Mouse (Mus musculus) spleen, postnatal 4 days (tissue): Measurements from ENCODE around the gene Arl2bp.

Experiments used
- DNase-seq, 2 experiments: peaks; one replicate each; pipeline ENCODE4 v3.0.0; 2022; ENCODE audit warnings: low spot score in 2 of 2

Arl2bp gene

GRCm38 (mm10) chr8:94695341-94695993 lies 29.1 kb downstream of the Arl2bp start:
- no peak for DNase-seq

- peak in 1 of 2 experiments; percentile 70 for DNase-seq
These were observed 29.6 kb downstream of the Arl2bp start, which contains the start of gene Pllp for GRCm38 (mm10) chr8:94695994-94696384. TSS of gene Pllp (minus strand) at chr8:94696278.

- no peak for DNase-seq
These were observed 30.2 kb downstream of the Arl2bp start for GRCm38 (mm10) chr8:94696566-94696965.

- DNase-seq: no peak
These were observed 31.6 kb downstream of the Arl2bp start for GRCm38 (mm10) chr8:94697956-94698355.

GRCm38 (mm10) chr8:94699366-94699765 lies 33.0 kb downstream of the Arl2bp start:
- DNase-seq: no peak

- no peak for DNase-seq
These were observed 34.1 kb downstream of the Arl2bp start for GRCm38 (mm10) chr8:94700421-94700935.

GRCm38 (mm10) chr8:94702156-94702555 lies 35.8 kb downstream of the Arl2bp start:
- DNase-seq: no peak

GRCm38 (mm10) chr8:94702844-94703813 lies 36.7 kb downstream of the Arl2bp start:
- peak; percentile 78 to 87 for DNase-seq

- DNase-seq: peak; percentile 98 to 100
These were observed 37.7 kb downstream of the Arl2bp start for GRCm38 (mm10) chr8:94703972-94704668.

- DNase-seq: no peak
These were observed 38.2 kb downstream of the Arl2bp start for GRCm38 (mm10) chr8:94704669-94704984.

GRCm38 (mm10) chr8:94705581-94706245 lies 39.3 kb downstream of the Arl2bp start:
- no peak for DNase-seq

GRCm38 (mm10) chr8:94706732-94707395 lies 40.5 kb downstream of the Arl2bp start:
- DNase-seq: no peak

- peak in 1 of 2 experiments; percentile 8 for DNase-seq
These were observed 43.9 kb downstream of the Arl2bp start for GRCm38 (mm10) chr8:94710336-94710735.

GRCm38 (mm10) chr8:94711160-94711718 lies 44.8 kb downstream of the Arl2bp start:
- DNase-seq: no peak

- DNase-seq: no peak
These were observed 48.2 kb downstream of the Arl2bp start for GRCm38 (mm10) chr8:94714556-94714955.

GRCm38 (mm10) chr8:94715871-94716270 lies 49.5 kb downstream of the Arl2bp start:
- no peak for DNase-seq

- DNase-seq: no peak
These were observed 50.4 kb downstream of the Arl2bp start for GRCm38 (mm10) chr8:94716841-94717240.
